ENCODE assay signal across 8 mouse cellular contexts in genomic region chr12:16717653-16718052, GRCm38 (mm10).
DNase-seq lines count a peak whose midpoint lies in the region.

No protein-coding gene starts in this region.

- intact Hi-C loops in heart, postnatal 36 days (cut with DNase I): loop anchor here (1.0 to 2.0 kb wide), 3 partner anchors 37 to 296 kb away; no protein-coding TSS in a partner anchor

- peak; percentile 16 for DNase-seq in cerebellum, adult 11 months
- no peak for DNase-seq in cerebellum, adult 11-12 months
- peak; percentile 37 for DNase-seq in ovary, postnatal 14 days (ENCODE audit: low spot score)
- DNase-seq in ovary, postnatal 10 days (ENCODE audit: low spot score): no peak
- DNase-seq in cerebellum, postnatal 10 days: peak; percentile 69 to 73
- DNase-seq in heart, postnatal 36 days: peak; percentile 25 to 29
- peak; percentile 55 for DNase-seq in lung, postnatal 14 days
- peak; percentile 20 to 44 for DNase-seq in thymus, postnatal 10 days (ENCODE audit: low spot score in 2 of 2)

Comparison
In these comparisons a context has a peak if more than half of its experiments do, and no peak if none do; other contexts are left out.
1. DNase-seq: peak in cerebellum, adult 11 months (single experiment), ovary, postnatal 14 days (single experiment), cerebellum, postnatal 10 days (2 of 2), heart, postnatal 36 days (2 of 2), lung, postnatal 14 days (single experiment) and thymus, postnatal 10 days (2 of 2); none in cerebellum, adult 11-12 months (single experiment) and ovary, postnatal 10 days (single experiment).